Mouse (Mus musculus) ovary, adult 2 months (tissue): ENCODE measurements around the gene Spata6. TPM values are rescaled to one million over a fixed set of nuclear protein-coding genes. Genes with fewer than 3 reads are reported as not detected.

Experiments
- polyA plus RNA-seq: library from polyadenylated mRNA; depleted of rRNA; stranded (reverse); fragments of >200 nt; gene quantifications from 2 replicates; pipeline ENCODE4 v1.2.3, GENCODE M21; 2012; rRNA removed

The Spata6 gene
- 33.9 and 52.1 TPM in 2 replicates for polyA plus RNA-seq

GRCm38 (mm10) chr4:111719776-111720661 lies at the start of gene Spata6:
Spata6 (plus strand) TSS chr4:111719984.

Other genes with a start within 250 kb of the Spata6 start
- 2.3 and 2.7 TPM in 2 replicates for gene Slc5a9, start 182.9 kb downstream of the Spata6 start, polyA plus RNA-seq
- not detected in 2 replicates for gene Skint8, start 199.4 kb downstream of the Spata6 start, polyA plus RNA-seq